Mouse (Mus musculus) heart, embryonic 16.5 days (tissue): Measurements from ENCODE around the gene Naxd. TPM values are rescaled to one million over a fixed set of nuclear protein-coding genes. Genes with fewer than 3 reads are reported as not detected.

ENCODE experiments used
- ATAC-seq: fragments of 200-750 bp; cut with Nextera tagmentation; replicated peaks from 2 replicates; pipeline ENCODE4 v1.8.0; 2017; ENCODE audit warnings: moderate number of reproducible peaks; ENCODE audit not compliant: insufficient read depth, low FRiP score; ENCODE audit errors: extremely low read depth
- H3K27ac ChIP-seq: fragments of 300-500 bp; sonication (generic); 2 replicates; pipeline ENCODE4 v1.5.1; 2014; ENCODE audit warnings: mild to moderate bottlenecking, low read length, control low read depth, moderate library complexity
- H3K27me3 ChIP-seq: fragments of 300-500 bp; sonication (generic); 2 replicates; pipeline ENCODE4 v1.6.1; 2014; ENCODE audit warnings: low read length, mixed read lengths; ENCODE audit not compliant: control insufficient read depth, insufficient read depth
- H3K36me3 ChIP-seq: fragments of 300-500 bp; sonication (generic); 2 replicates; pipeline ENCODE4 v1.6.1; 2014; ENCODE audit not compliant: control insufficient read depth, insufficient read depth
- H3K4me1 ChIP-seq: fragments of 300-500 bp; sonication (generic); 2 replicates; pipeline ENCODE4 v1.6.1; 2014; ENCODE audit warnings: low read length, mixed read lengths; ENCODE audit not compliant: control insufficient read depth, insufficient read depth
- H3K4me2 ChIP-seq: fragments of 300-500 bp; sonication (generic); 2 replicates; pipeline ENCODE4 v1.6.1; 2014; ENCODE audit warnings: low read depth, mild to moderate bottlenecking, control low read depth, low read length
- H3K4me3 ChIP-seq: fragments of 300-500 bp; sonication (generic); 2 replicates; pipeline ENCODE4 v1.5.1; 2014; ENCODE audit warnings: mild to moderate bottlenecking, control low read depth, low read length
- H3K9ac ChIP-seq: fragments of 300-500 bp; sonication (generic); 2 replicates; pipeline ENCODE4 v1.6.1; 2014; ENCODE audit warnings: low read length, control low read depth
- H3K9me3 ChIP-seq: fragments of 300-500 bp; sonication (generic); replicated peaks from 2 replicates; pipeline ENCODE4 v1.6.1; 2016; ENCODE audit warnings: low read length; ENCODE audit not compliant: control insufficient read depth
- whole genome bisulfite sequencing: fragments of 180-500 bp; shearing (Covaris S2); extraction: QIAGEN DNeasy Blood & Tissue Kit; methylation state at CpG from one replicate; pipeline ENCODE4 v1.1.7; 2014; 5-methylcytosine and 5-hydroxymethylcytosine counted together
- polyA plus RNA-seq: library from polyadenylated mRNA; unstranded; fragments of >200 nt; fragmentation: Nextera tagmentation; extraction: Ambion mirVana; gene quantifications from 2 replicates; pipeline ENCODE4 v1.2.1, GENCODE M21; 2015

Naxd gene
- polyA plus RNA-seq, 1 experiment from 2014 or later: 90.8 TPM

DNA sequence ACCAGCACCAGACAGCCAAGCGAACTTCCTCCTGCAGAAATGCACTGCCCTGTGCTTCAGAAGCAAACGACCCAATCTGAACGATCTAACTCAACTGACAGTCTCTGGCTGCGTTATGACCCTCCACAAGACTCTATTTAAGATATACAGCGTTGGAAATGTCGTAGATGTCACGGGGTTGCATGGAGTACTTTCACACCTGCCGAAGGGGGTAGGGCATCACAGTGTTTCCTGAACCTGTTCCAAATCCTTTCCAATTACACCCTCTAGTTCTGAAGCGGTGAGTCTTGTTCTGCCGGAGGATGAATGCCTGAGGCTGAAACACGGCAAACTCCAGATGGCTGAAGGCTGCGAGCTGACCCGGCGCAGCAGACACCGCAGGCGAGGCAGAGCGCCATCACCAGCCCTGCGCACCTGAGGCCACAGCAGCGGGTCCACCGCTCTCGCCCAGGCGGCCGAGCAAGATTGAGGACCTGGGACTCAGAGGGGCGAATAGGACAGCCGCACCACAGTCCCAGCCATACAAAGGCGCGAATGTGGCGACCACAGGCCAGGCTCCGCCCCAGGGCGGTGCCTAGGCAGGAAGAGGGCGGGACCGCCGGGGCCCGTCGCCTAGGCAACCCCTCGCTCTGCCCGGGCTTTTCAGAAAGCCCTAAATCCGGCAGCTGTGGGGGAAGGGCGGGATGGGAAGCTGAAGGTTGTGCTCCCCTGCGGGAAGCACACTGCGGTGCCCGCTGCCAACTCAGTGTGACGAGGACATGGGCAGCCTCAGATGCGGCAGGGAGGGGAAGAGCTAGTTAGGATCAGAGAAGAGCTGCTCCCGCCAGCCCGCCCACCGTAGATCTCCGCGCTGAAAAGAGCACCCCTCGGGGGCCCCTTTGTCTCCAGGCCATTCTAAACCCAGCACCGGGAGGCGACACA is 57.8 kb downstream of the Naxd start, which contains the start of gene Ing1:
Ing1 (plus strand) TSS at position 773 of the 921 bp plus-strand sequence.
- Histone ChIP-seq H3K9ac (peak within 1 kb of the TSS; percentile 95), H3K36me3 (no peaks in the 10 kb centered on the region), H3K4me2 (peak within 1 kb of the TSS; percentile 79), H3K4me1 (peaks cover 17% of the 10 kb centered on the region), H3K27ac (peak within 1 kb of the TSS; percentile 100), H3K27me3 (no peaks in the 10 kb centered on the region), H3K9me3 (no peaks in the 10 kb centered on the region), H3K4me3 (peak within 1 kb of the TSS; percentile 89)
- peak; percentile 72 for ATAC-seq
- WGBS: under 1% methylated on average over 52 of the region's 52 CpGs

DNA sequence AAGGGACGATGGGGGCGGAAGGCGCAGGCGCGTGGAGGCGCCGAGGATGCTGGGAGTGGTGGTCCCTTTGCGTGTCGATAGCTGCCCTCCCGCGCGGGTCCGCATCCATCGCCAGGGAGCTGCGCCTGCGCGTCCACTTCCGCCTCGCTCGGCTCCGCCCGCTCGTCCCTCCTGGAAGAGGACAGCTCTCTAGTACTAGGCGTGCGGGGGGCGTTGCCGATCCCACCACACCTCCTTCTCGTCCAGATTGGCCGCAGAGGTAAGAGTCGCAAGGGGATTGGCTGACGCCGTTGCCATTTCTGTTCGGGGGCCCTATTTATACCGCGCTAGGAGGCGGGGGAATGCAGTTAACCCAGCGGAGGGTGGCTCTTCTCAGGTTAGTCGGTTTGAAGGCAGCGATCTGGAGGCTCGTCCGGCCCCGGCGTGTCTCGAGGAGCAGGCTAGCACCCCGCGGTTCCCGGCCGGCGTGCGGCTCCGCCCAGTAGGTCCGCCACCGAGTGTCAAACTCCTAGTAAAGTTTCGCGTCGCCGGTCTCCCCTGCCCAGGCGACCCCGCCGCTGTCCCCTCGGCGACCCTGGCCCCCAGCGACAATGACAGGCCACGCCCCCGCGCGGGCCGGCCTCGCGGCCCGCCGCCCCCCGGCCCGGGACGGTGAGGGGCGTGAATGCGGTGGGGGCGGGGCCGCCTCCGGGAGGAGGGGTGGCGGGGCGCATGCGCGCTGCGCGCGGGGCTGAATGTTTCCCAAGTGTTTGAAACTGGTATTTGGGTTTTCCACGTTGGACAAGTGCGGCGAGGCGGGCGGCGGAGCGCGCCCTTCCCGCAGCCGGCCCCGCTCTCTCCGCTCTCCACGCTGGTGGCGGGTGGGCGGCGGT is 58.6 kb downstream of the Naxd start:
- Histone ChIP-seq H3K36me3 (no peaks in the 10 kb centered on the region), H3K4me2 (peak overlapping the region; percentile 79), H3K4me3 (peak overlapping the region; percentile 89), H3K9me3 (no peaks in the 10 kb centered on the region), H3K4me1 (peaks cover 18% of the 10 kb centered on the region), H3K9ac (peak overlapping the region; percentile 95), H3K27me3 (no peaks in the 10 kb centered on the region), H3K27ac (peak overlapping the region; percentile 100)
- peak; percentile 84 for ATAC-seq
- under 1% methylated on average over 100 of the region's 103 CpGs for WGBS

DNA sequence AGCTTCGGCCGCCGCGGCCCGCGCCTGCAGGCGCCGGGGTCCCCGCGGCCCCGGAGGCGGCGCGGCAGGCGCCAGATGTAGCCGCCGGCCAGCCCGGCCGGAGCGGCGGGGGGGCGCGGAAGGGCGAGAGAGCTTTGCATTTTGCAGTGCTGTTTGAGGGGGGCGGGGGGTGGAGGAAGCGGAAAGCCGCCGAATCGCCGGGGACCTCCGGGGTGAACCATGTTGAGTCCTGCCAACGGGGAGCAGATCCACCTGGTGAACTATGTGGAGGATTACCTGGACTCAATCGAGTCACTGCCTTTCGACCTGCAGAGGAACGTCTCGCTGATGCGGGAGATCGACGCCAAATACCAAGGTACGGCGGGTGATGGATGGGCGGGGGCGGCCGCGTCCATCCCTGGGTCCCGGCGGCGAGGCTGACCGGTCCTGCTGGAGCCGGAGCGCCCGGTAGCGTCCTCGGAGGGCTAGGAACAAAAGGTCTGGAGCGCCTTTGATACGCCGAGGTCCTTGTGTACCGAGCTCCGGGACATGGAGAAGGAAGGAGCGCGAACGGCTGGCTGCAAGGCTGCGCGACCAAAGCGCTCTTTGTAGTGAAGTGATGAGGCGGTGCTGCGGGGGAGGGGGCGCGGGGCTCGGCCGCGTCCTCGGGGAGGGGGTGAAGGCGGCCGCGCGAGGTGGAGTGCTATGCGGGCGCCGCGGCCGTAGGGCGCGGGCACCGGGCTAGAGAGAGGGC is 59.6 kb downstream of the Naxd start:
- peak overlapping the region; percentile 89 for H3K4me3 ChIP-seq
- WGBS: under 1% methylated on average over 83 of the region's 85 CpGs

DNA sequence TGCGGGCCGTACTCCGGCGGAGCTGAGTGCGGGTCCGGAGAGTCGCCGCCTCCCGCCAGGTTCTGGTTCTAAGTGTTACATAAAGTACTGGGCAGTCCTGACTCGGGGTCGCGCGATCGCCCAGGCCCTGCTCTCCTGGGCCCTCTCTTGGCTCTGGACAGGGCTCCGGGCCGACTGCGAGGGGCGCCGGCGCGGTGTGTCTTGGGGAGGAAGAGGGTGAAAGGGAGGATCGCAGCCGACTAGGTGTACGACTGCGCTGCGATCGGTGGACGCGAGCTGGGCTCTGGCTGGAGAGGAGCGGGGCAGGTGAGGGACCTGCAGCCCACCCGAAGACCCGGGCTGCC is 60.1 kb downstream of the Naxd start:
- H3K36me3 ChIP-seq: peaks cover 12% of the 10 kb centered on the region
- H3K9ac ChIP-seq: peak overlapping the region; percentile 95
- 0% methylated on average over 32 of the region's 32 CpGs for WGBS
- no peaks in the 10 kb centered on the region for H3K27me3 ChIP-seq
- peak overlapping the region; percentile 100 for H3K27ac ChIP-seq
- H3K4me3 ChIP-seq: peak overlapping the region; percentile 89
- peak overlapping the region; percentile 76 for H3K4me2 ChIP-seq
- peaks cover 17% of the 10 kb centered on the region for H3K4me1 ChIP-seq
- no peaks in the 10 kb centered on the region for H3K9me3 ChIP-seq
- no peak for ATAC-seq

More for the DNA sequence above, 59.6 kb downstream of the Naxd start:
- H3K27me3 ChIP-seq: no peaks in the 10 kb centered on the region
- H3K4me2 ChIP-seq: peak overlapping the region; percentile 76
- no peaks in the 10 kb centered on the region for H3K9me3 ChIP-seq
- ATAC-seq: no peak
- H3K4me1 ChIP-seq: peaks cover 17% of the 10 kb centered on the region
- peak overlapping the region; percentile 95 for H3K9ac ChIP-seq
- peaks cover 8% of the 10 kb centered on the region for H3K36me3 ChIP-seq
- peak overlapping the region; percentile 100 for H3K27ac ChIP-seq

DNA sequence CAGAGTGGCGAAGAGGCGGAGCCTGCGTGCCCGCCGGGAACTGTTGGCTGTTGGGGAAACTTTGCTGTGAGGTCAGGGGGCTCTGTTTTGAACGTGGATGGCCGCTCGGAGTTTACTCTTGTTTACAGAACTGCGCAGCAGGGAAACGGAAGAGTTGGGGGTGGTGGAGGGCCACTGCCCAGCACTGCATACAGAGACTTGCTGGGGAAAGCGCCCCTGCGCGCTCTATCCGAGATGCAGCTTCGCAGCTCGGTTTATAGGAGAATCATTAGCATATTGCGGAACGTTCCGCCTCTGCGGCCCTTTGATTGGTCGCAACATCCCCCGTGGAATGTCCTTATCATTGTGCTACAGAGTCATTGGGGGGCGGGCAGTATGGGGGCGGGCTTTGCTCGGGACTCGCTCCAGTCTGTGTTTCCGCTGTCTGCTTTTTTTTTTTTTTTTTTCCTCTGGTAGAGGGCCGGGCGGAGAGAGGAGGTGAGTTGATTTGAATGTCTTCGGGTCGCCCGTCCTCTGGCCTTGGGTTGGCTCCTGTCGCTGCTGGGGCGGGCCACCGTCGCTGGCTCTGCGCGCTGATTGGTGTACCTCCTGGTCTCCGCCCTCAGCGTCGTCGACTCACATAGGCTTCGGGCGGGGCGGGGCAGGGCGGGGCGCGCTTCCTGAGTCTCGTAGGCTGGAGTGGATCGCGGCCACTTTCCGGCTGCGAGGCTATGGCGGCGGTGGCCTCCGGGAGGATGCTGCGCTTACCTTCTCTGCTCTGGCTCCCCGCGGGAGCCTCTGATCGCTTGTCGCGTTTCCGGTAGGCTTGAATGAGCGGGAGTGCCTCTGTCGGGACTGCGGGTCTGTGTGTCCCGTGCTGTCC is 60.7 kb downstream of the Naxd start:
- H3K27ac ChIP-seq: peak overlapping the region; percentile 100
- ATAC-seq: peak; percentile 72
- H3K9ac ChIP-seq: peak overlapping the region; percentile 95
- H3K4me3 ChIP-seq: peak overlapping the region; percentile 89
- H3K4me2 ChIP-seq: peak overlapping the region; percentile 79
- H3K9me3 ChIP-seq: no peaks in the 10 kb centered on the region
- H3K4me1 ChIP-seq: peaks cover 17% of the 10 kb centered on the region
- WGBS: under 1% methylated on average over 67 of the region's 67 CpGs
- H3K36me3 ChIP-seq: peaks cover 12% of the 10 kb centered on the region
- H3K27me3 ChIP-seq: no peaks in the 10 kb centered on the region

DNA sequence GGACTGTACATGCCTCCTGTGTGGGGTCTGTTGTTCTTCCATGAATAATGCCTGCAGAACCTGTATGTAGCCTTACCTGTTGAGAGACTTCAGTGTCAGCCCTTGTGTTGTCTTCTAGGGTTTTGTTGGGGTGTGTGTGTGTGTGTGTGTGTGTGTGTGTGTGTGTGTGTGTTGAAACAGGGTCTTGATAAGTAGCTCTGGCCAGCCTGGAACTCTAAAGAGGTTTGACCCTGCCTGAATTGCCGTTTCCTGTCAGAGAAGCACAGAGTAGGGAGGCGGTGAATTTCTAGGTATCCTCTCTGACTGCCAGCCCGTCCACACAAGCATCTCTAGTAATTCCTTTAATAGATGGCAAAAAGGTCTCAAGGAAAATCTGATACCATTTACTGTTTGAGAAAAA is 62.2 kb downstream of the Naxd start:
- ATAC-seq: no peak
- Histone ChIP-seq H3K27ac (no peak overlapping the region), H3K4me3 (no peak overlapping the region; the same call in 1 of the 2 replicates), H3K9me3 (0 out of 2 replicates have a peak, but pooled peaks cover under 1% of the 10 kb centered on the region), H3K9ac (peak overlapping the region; percentile 81; the same call in 1 of the 2 replicates), H3K4me2 (peak overlapping the region; percentile 79; the same call in 1 of the 2 replicates), H3K36me3 (peaks cover 22% of the 10 kb centered on the region), H3K4me1 (peaks cover 17% of the 10 kb centered on the region), H3K27me3 (no peaks in the 10 kb centered on the region)
- 49% methylated on average over 3 of the region's 3 CpGs for WGBS

DNA sequence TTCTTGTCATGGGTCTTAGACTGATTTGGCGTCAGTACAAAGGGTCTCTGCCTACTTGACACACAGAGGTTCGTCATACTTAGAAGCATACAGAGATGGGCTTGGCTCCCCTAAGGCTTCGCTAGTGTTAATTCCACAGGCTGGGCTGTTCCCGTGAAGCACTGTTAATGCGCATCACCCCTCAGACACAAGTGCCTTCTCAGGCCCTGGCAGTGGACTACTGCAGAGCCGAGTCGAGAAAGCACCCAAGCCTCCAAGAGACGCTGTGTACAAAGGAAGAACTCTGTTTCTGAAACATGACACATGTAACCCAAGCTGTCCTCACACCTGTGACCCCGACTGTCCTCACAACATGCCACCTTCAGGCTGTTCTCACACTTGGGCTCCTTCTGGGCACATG is 62.9 kb downstream of the Naxd start:
- 74% methylated on average over 9 of the region's 9 CpGs for WGBS
- Histone ChIP-seq H3K4me2 (no peak overlapping the region), H3K9ac (no peak overlapping the region), H3K36me3 (peaks cover 24% of the 10 kb centered on the region), H3K4me3 (no peak overlapping the region), H3K27me3 (no peaks in the 10 kb centered on the region), H3K9me3 (0 out of 2 replicates have a peak, but pooled peaks cover 2% of the 10 kb centered on the region), H3K4me1 (peaks cover 14% of the 10 kb centered on the region), H3K27ac (no peak overlapping the region)
- no peak for ATAC-seq

DNA sequence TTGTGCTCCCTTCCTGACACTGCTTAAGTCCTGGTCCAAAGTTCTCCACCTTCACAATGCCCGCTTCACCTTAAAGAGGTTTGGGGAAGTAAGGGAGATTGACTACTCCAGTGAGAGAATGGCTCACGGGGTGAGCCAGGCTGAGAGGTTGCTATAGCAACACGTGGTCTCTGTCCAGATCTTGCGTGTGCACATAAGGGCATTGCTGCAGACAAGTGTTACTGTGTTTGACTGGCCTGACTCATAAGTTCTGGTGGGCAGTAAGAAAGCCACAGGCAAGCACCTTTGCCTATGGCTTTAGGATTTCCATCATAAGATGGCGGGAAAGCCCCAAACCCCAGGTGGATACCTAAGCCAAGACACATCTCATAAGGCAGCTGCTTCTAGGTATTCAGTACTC is 66.9 kb downstream of the Naxd start:
- ATAC-seq: no peak
- 0 out of 2 replicates have a peak, but pooled peaks cover 2% of the 10 kb centered on the region for H3K9me3 ChIP-seq
- peaks cover 9% of the 10 kb centered on the region for H3K4me1 ChIP-seq
- no peak overlapping the region for H3K27ac ChIP-seq
- H3K36me3 ChIP-seq: peaks cover 33% of the 10 kb centered on the region
- no peaks in the 10 kb centered on the region for H3K27me3 ChIP-seq
- no peak overlapping the region for H3K4me2 ChIP-seq
- no peak overlapping the region for H3K9ac ChIP-seq
- WGBS: 85% methylated on average over 5 of the region's 5 CpGs
- no peak overlapping the region for H3K4me3 ChIP-seq
